Mouse (Mus musculus) limb, embryonic 14.5 days (tissue): ENCODE data around the gene Ndufb4. TPM values are rescaled to one million over a fixed set of nuclear protein-coding genes. Genes with fewer than 3 reads are reported as not detected.

Experiments
- ATAC-seq: fragments of 200-750 bp; cut with Nextera tagmentation; 2 replicates; pipeline ENCODE4 v1.8.0; 2017; ENCODE audit warnings: low read depth, moderate number of reproducible peaks, moderate TSS enrichment; ENCODE audit not compliant: low FRiP score
- DNase-seq: peaks from one replicate; pipeline ENCODE4 v3.0.0-alpha.2; 2015; ENCODE audit warnings: low spot score
- H3K27ac ChIP-seq: fragments of 300-500 bp; sonication (generic); replicated peaks from 2 replicates; pipeline ENCODE4 v1.5.1; 2014; ENCODE audit warnings: low read depth, mild to moderate bottlenecking, low read length, moderate library complexity, mixed read lengths
- H3K27me3 ChIP-seq: fragments of 300-500 bp; sonication (generic); 2 replicates; pipeline ENCODE4 v1.6.1; 2014; ENCODE audit warnings: low read length, mixed read lengths; ENCODE audit not compliant: control insufficient read depth, insufficient read depth
- H3K36me3 ChIP-seq: fragments of 300-500 bp; sonication (generic); 2 replicates; pipeline ENCODE4 v1.6.1; 2014; ENCODE audit warnings: mild to moderate bottlenecking, low read length, moderate library complexity, mixed read lengths; ENCODE audit not compliant: control insufficient read depth, insufficient read depth
- H3K4me1 ChIP-seq: fragments of 300-500 bp; sonication (generic); 2 replicates; pipeline ENCODE4 v1.6.1; 2014; ENCODE audit warnings: antibody characterized with exemption, low read length, mixed read lengths; ENCODE audit not compliant: control insufficient read depth, insufficient read depth
- H3K4me2 ChIP-seq: fragments of 300-500 bp; sonication (generic); replicated peaks from 2 replicates; pipeline ENCODE4 v1.6.1; 2014; ENCODE audit warnings: low read depth, mild to moderate bottlenecking, low read length, moderate library complexity; ENCODE audit not compliant: severe bottlenecking
- H3K4me3 ChIP-seq: fragments of 300-500 bp; sonication (generic); replicated peaks from 2 replicates; pipeline ENCODE4 v1.5.1; 2014; ENCODE audit warnings: low read length
- H3K9ac ChIP-seq: fragments of 300-500 bp; sonication (generic); 2 replicates; pipeline ENCODE4 v1.6.1; 2014; ENCODE audit warnings: mild to moderate bottlenecking, low read depth, low read length, moderate library complexity; ENCODE audit not compliant: severe bottlenecking
- H3K9me3 ChIP-seq: fragments of 300-500 bp; sonication (generic); 2 replicates; pipeline ENCODE4 v1.6.1; 2016; ENCODE audit warnings: low read length; ENCODE audit not compliant: control insufficient read depth
- POLR2A ChIP-seq: fragments of 200-500 bp; IDR thresholded peaks from 2 replicates; pipeline ENCODE4 v1.8.0; 2012; ENCODE audit warnings: inconsistent platforms, mild to moderate bottlenecking, moderate library complexity, borderline replicate concordance; ENCODE audit not compliant: insufficient read depth, insufficient read length; ENCODE audit errors: extremely low read depth
- WGBS: fragments of 180-500 bp; shearing (Covaris S2); extraction: QIAGEN DNeasy Blood & Tissue Kit; methylation state at CpG from one replicate; pipeline ENCODE4 v1.1.7; 2014; 5-methylcytosine and 5-hydroxymethylcytosine counted together
- polyA plus RNA-seq, 2 experiments: library from polyadenylated mRNA; depleted of rRNA in 1 of 2; stranded (reverse) in 1 of 2; unstranded in 1 of 2; fragments of >200 nt; fragmentation: Nextera tagmentation in 1 of 2; extraction: Ambion mirVana in 1 of 2; gene quantifications; 2 replicates each; pipeline versions ENCODE4 v1.2.1 to v1.2.3; 2012 to 2014

The Ndufb4 gene
- polyA plus RNA-seq, 2 experiments, result 54.9 to 56.3 TPM

- ATAC-seq, result no peak
- peak overlapping the region; percentile 50 for H3K4me2 ChIP-seq
- DNase-seq, result no peak
- no peak overlapping the region for H3K4me3 ChIP-seq
- no peak overlapping the region for H3K27ac ChIP-seq
- no peaks in the 10 kb centered on the region for H3K27me3 ChIP-seq
- no peak for TF ChIP-seq POLR2A
- H3K36me3 ChIP-seq, result peaks cover 17% of the 10 kb centered on the region
- H3K4me1 ChIP-seq, result 0 out of 2 replicates have a peak, but pooled peaks cover 3% of the 10 kb centered on the region
- no peak overlapping the region for H3K9ac ChIP-seq
- 86% methylated on average over 5 of the region's 5 CpGs for WGBS
- H3K9me3 ChIP-seq, result no peaks in the 10 kb centered on the region
Measured at GRCm38 (mm10) chr16:37652654-37653053, 1.6 kb downstream of the Ndufb4 start.

GRCm38 (mm10) chr16:37651467-37651866 is 2.8 kb downstream of the Ndufb4 start:
- no peak overlapping the region for H3K27ac ChIP-seq
- DNase-seq, result no peak
- H3K9me3 ChIP-seq, result no peaks in the 10 kb centered on the region
- no peak overlapping the region for H3K4me2 ChIP-seq
- 88% methylated on average over 5 of the region's 5 CpGs for WGBS
- no peak for ATAC-seq
- 0 out of 2 replicates have a peak, but pooled peaks cover 3% of the 10 kb centered on the region for H3K4me1 ChIP-seq
- TF ChIP-seq POLR2A, result no peak
- no peak overlapping the region for H3K4me3 ChIP-seq
- H3K9ac ChIP-seq, result no peak overlapping the region
- peaks cover 26% of the 10 kb centered on the region for H3K36me3 ChIP-seq
- no peaks in the 10 kb centered on the region for H3K27me3 ChIP-seq

GRCm38 (mm10) chr16:37649068-37649467 is 5.2 kb downstream of the Ndufb4 start:
- Histone ChIP-seq H3K9me3 (no peaks in the 10 kb centered on the region), H3K4me3 (no peak overlapping the region), H3K27me3 (no peaks in the 10 kb centered on the region), H3K4me1 (0 out of 2 replicates have a peak, but pooled peaks cover 3% of the 10 kb centered on the region), H3K9ac (no peak overlapping the region), H3K36me3 (peaks cover 39% of the 10 kb centered on the region), H3K4me2 (no peak overlapping the region), H3K27ac (no peak overlapping the region)
- no peak for TF ChIP-seq POLR2A
- 87% methylated on average over 5 of the region's 5 CpGs for WGBS
- ATAC-seq (no peak), DNase-seq (no peak)

- Histone ChIP-seq H3K4me2 (no peak overlapping the region), H3K9me3 (no peaks in the 10 kb centered on the region), H3K4me1 (0 out of 2 replicates have a peak, but pooled peaks cover under 1% of the 10 kb centered on the region), H3K27ac (no peak overlapping the region), H3K4me3 (no peak overlapping the region), H3K9ac (no peak overlapping the region), H3K27me3 (no peaks in the 10 kb centered on the region), H3K36me3 (peaks cover 39% of the 10 kb centered on the region)
- no peak for TF ChIP-seq POLR2A
- ATAC-seq (no peak), DNase-seq (no peak)
- WGBS, result 95% methylated on average over 8 of the region's 8 CpGs
Measured at GRCm38 (mm10) chr16:37647936-37648335, 6.3 kb downstream of the Ndufb4 start.

GRCm38 (mm10) chr16:37647067-37647466 is 7.2 kb downstream of the Ndufb4 start:
- WGBS, result 89% methylated on average over 16 of the region's 16 CpGs
- DNase-seq (no peak), ATAC-seq (no peak)

GRCm38 (mm10) chr16:37645799-37646198 is 8.5 kb downstream of the Ndufb4 start:
- no peaks in the 10 kb centered on the region for H3K9me3 ChIP-seq
- no peaks in the 10 kb centered on the region for H3K4me1 ChIP-seq
- H3K36me3 ChIP-seq, result peaks cover 35% of the 10 kb centered on the region
- TF ChIP-seq POLR2A, result no peak
- H3K4me2 ChIP-seq, result no peak overlapping the region
- no peak overlapping the region for H3K4me3 ChIP-seq
- no peaks in the 10 kb centered on the region for H3K27me3 ChIP-seq
- H3K27ac ChIP-seq, result no peak overlapping the region
- H3K9ac ChIP-seq, result no peak overlapping the region
- ATAC-seq, result no peak
- WGBS, result 88% methylated on average over 3 of the region's 3 CpGs
- DNase-seq, result no peak

More at GRCm38 (mm10) chr16:37647067-37647466, 7.2 kb downstream of the Ndufb4 start:
- no peak for TF ChIP-seq POLR2A
- Histone ChIP-seq H3K9me3 (no peaks in the 10 kb centered on the region), H3K4me3 (no peak overlapping the region), H3K27me3 (no peaks in the 10 kb centered on the region), H3K9ac (no peak overlapping the region), H3K36me3 (peaks cover 39% of the 10 kb centered on the region), H3K27ac (no peak overlapping the region), H3K4me2 (no peak overlapping the region), H3K4me1 (no peaks in the 10 kb centered on the region)
